Mouse (Mus musculus) Patski (cell line): Measurements from ENCODE around the gene Hectd2. TPM values are rescaled to one million over a fixed set of nuclear protein-coding genes. Genes with fewer than 3 reads are reported as not detected.

ENCODE experiments used
- ATAC-seq: fragments of 100-300 bp; one replicate; pipeline ENCODE4 v1.8.0; 2021
- CTCF ChIA-PET: fragments of 350-600 bp; sonication (Branson Sonifier 250); formaldehyde crosslinking; loops from one replicate; lab custom pipeline; 2022; ENCODE audit warnings: inconsistent platforms; lab: Charles Lee
- POLR2A ChIA-PET: fragments of 350-600 bp; sonication (Branson Sonifier 250); formaldehyde crosslinking; loops from one replicate; lab custom pipeline; 2022; ENCODE audit warnings: antibody characterized with exemption, inconsistent platforms; lab: Charles Lee
- DNase-seq: peaks from one replicate; pipeline ENCODE4 v3.0.0-alpha.2; 2011; ENCODE audit warnings: low read depth, low spot score
- H3K27me3 ChIP-seq: fragments of 371-371 bp; one replicate; pipeline ENCODE4 v1.5.1; 2021
- CTCF ChIP-seq: fragments of 100-300 bp; IDR thresholded peaks from one replicate; pipeline ENCODE4 v1.5.1; 2021
- in situ Hi-C: fragments of 300-500 bp; cut with MboI; formaldehyde crosslinking; loops from 3 replicates; pipeline ENCODE4 v1.11.1; 2018; ENCODE audit warnings: low pct_unique_long_range_greater_than_20kb, mixed read lengths
- polyA plus RNA-seq: library from polyadenylated mRNA; unstranded; gene quantifications from one replicate; pipeline ENCODE4 v1.2.3, GENCODE M21; 2021

Gene Hectd2
- polyA plus RNA-seq, 1 experiment from 2014 or later: 0.60 TPM

GRCm38 (mm10) chr19:36641128-36641527 lies 86.7 kb downstream of the Hectd2 start:
- DNase-seq (no peak), ATAC-seq (no peak)
- in situ Hi-C loops: no loop called here
- CTCF ChIA-PET: interaction anchor here (1.2 kb wide), 1 partner anchor 9 kb away, joined by 4 read pairs; no protein-coding TSS in a partner anchor
- peaks cover 3% of the 10 kb centered on the region for H3K27me3 ChIP-seq
- POLR2A ChIA-PET: no interaction called here
- TF ChIP-seq CTCF: no peak

DNA sequence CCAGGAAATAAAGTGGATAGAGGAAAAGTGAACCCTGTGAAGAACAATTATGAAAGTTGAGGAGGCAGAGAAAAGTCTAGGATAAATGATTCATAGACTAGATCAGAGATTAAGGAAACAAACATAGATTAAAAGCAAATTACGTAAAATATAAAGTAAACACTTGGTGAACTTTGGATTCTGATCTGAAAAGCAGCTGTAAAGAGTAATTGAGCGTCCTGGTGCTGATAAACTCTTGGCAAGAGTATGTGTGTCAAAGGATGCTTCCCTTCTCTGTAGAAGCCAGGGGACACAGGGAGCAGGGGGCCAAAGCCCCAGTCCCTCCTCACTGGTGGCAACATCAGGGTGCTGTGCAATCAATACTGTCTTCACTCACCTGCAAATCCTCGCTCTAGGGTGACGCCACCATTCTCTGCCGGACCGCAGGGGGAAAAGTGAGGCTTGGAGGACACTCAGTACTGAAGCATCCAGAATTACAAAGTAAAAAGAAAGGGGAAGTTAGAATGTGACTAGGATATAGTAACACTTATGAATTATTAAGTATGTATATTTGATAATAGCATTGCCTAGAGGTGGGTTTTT lies 91.0 kb downstream of the Hectd2 start:
- TF ChIP-seq CTCF: no peak
- in situ Hi-C loops: no loop called here
- DNase-seq (no peak), ATAC-seq (no peak)
- ChIA-PET CTCF (no interaction called here), POLR2A (no interaction called here)
- H3K27me3 ChIP-seq: peaks cover 3% of the 10 kb centered on the region

DNA sequence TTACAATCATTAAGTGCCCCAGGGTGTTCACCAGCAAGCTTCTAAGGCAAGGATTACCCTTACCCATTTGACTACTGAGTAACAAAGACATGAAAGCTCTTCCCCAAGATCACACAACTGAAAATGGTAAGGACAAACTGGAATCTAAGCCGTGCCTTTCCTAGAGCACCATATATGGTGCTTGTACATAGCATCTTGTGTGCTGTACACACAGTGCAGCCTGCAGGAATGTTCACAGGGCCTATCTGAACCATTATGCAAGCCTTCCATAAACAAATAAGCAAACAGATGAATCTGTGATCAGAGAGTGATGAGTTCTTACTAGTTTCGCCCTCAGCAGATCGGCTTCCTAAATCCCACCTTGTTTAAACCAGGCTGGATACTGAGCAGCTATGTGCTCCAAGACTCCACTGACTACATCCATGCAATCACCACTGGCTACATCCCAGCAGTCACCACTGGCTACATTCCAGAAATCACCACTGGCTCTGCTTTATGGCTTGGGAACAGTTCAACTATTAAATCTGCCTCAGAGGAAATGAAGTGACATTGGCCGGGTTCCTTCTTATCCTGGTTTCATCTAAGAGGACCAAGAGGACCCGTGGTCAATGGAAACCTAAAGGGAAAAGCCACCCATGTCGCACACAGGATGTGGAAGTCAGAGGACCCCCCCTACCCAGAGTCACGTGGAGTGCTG lies 91.8 kb downstream of the Hectd2 start:
- ATAC-seq: peak; percentile 57
- no peak for DNase-seq
- ChIA-PET POLR2A (no interaction called here), CTCF (interaction anchor here (1.6 kb wide), 1 partner anchor 40 kb away, joined by 3 read pairs; no protein-coding TSS in a partner anchor)
- peaks cover 3% of the 10 kb centered on the region for H3K27me3 ChIP-seq
- in situ Hi-C loops: no loop called here
- TF ChIP-seq CTCF: no peak

DNA sequence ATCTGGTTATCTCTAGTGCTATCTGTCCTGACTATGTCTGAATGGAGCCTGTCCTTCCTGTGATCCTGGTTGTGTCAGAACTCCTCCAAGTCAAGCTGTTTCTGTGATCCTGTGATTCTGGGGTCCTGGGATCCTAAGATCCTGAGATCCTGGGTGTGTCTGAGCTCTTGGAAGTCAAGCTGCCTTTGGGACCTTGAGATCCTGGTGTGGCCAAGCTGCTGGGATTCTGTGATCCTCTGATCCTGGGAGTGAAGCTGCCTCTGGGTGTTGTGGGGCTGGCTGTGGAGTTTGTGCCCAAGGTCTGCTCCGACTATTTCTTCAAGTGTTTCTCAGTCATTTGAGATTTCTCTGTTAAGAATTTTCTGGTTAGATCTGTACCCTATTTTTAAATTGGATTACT lies 98.2 kb downstream of the Hectd2 start:
- no peak for ATAC-seq
- ChIA-PET CTCF (no interaction called here), POLR2A (no interaction called here)
- no peak for DNase-seq
- in situ Hi-C loops: no loop called here
- H3K27me3 ChIP-seq: peaks cover 29% of the 10 kb centered on the region
- TF ChIP-seq CTCF: no peak

GRCm38 (mm10) chr19:36662734-36663133 lies 108.3 kb downstream of the Hectd2 start:
- ChIA-PET CTCF (interaction anchor here (1.0 kb wide), 1 partner anchor 15 kb away, joined by 3 read pairs; no protein-coding TSS in a partner anchor), POLR2A (no interaction called here)
- in situ Hi-C loops: no loop called here
- no peak for ATAC-seq
- no peak for TF ChIP-seq CTCF
- H3K27me3 ChIP-seq: peaks cover 9% of the 10 kb centered on the region
- DNase-seq: no peak

GRCm38 (mm10) chr19:36663918-36664317 lies 109.5 kb downstream of the Hectd2 start:
- ChIA-PET POLR2A (interaction anchor here (0.6 kb wide), 1 partner anchor 171 kb away, joined by 4 read pairs; no protein-coding TSS in a partner anchor), CTCF (no interaction called here)
- peaks cover 9% of the 10 kb centered on the region for H3K27me3 ChIP-seq
- in situ Hi-C loops: no loop called here
- TF ChIP-seq CTCF: no peak
- DNase-seq (no peak), ATAC-seq (no peak)

DNA sequence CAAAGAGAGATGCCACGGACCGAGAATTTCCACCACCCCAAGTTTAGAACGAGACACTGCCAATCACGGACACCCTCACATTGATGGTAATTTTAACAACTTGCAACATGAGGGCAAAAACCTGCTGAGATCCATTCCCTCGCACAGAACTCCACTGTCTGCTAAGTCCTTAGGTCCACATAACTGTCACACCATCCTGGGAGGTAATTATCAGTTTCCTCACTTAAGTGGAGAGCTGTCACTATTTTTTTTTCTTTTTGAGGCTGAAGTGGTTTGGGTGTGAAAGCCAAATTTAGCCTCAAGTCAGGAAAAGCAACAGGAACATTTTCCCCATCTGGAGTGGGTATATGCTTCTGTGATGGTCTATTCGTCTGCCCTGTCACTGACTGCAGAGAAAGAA lies 110.0 kb downstream of the Hectd2 start:
- CTCF ChIA-PET: no interaction called here
- H3K27me3 ChIP-seq: peaks cover 9% of the 10 kb centered on the region
- TF ChIP-seq CTCF: no peak
- POLR2A ChIA-PET: no interaction called here
- in situ Hi-C loops: no loop called here
- DNase-seq: no peak
- ATAC-seq: no peak

- in situ Hi-C loops: no loop called here
- ATAC-seq (no peak), DNase-seq (no peak)
- CTCF ChIA-PET: no interaction called here
- no peak for TF ChIP-seq CTCF
- H3K27me3 ChIP-seq: peaks cover 9% of the 10 kb centered on the region
- POLR2A ChIA-PET: interaction anchor here (0.7 kb wide), 1 partner anchor 23 kb away, joined by 3 read pairs; no protein-coding TSS in a partner anchor
Observed at GRCm38 (mm10) chr19:36665206-36665605, 110.8 kb downstream of the Hectd2 start.

- ChIA-PET CTCF (no interaction called here), POLR2A (interaction anchor here (0.7 kb wide), 1 partner anchor 23 kb away, joined by 3 read pairs; no protein-coding TSS in a partner anchor)
- TF ChIP-seq CTCF: no peak
- H3K27me3 ChIP-seq: peaks cover 9% of the 10 kb centered on the region
- no peak for DNase-seq
- ATAC-seq: no peak
- in situ Hi-C loops: no loop called here
Observed at GRCm38 (mm10) chr19:36665641-36666040, 111.2 kb downstream of the Hectd2 start.

GRCm38 (mm10) chr19:36666471-36666870 lies 112.0 kb downstream of the Hectd2 start:
- DNase-seq (no peak), ATAC-seq (no peak)
- TF ChIP-seq CTCF: no peak
- H3K27me3 ChIP-seq: peaks cover 6% of the 10 kb centered on the region
- ChIA-PET CTCF (no interaction called here), POLR2A (no interaction called here)
- in situ Hi-C loops: no loop called here

DNA sequence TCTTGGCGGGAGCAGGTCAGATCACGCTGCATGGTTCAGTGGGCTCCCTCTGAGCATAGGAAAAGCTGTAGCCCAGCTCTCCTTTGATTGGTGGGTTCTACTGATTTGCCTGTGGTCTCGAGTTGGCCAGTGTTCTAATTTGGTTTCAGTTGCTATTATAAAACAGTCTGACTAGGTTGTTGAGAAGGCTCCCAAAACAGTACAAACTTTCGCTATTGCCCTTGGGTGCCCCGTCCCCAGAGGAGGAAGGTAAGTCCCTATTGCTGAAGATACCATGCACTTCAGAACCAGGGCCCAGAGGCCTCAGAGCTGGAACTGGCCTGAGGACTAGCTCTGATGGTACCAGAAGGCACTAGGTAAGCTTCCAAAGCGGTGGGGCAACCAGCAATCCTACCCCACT lies 112.9 kb downstream of the Hectd2 start:
- POLR2A ChIA-PET: no interaction called here
- in situ Hi-C loops: no loop called here
- DNase-seq: no peak
- TF ChIP-seq CTCF: no peak
- CTCF ChIA-PET: no interaction called here
- H3K27me3 ChIP-seq: peaks cover under 1% of the 10 kb centered on the region
- ATAC-seq: no peak
